Mouse (Mus musculus) lung, postnatal 0 days (tissue): ENCODE results near the gene Cfap61. TPM values are rescaled to one million over a fixed set of nuclear protein-coding genes. Genes with fewer than 3 reads are reported as not detected.

Experiments
- ATAC-seq: fragments of 200-750 bp; cut with Nextera tagmentation; 2 replicates; pipeline ENCODE4 v1.8.0; 2017; ENCODE audit warnings: moderate library complexity
- DNase-seq: peaks from one replicate; pipeline ENCODE4 v3.0.0-alpha.2; 2016; ENCODE audit warnings: low spot score
- H3K27ac ChIP-seq: fragments of 300-500 bp; sonication (generic); 2 replicates; pipeline ENCODE4 v1.5.1; 2014; ENCODE audit warnings: antibody characterized with exemption, mild to moderate bottlenecking, low read length, mixed read lengths
- H3K27me3 ChIP-seq: fragments of 300-500 bp; sonication (generic); replicated peaks from 2 replicates; pipeline ENCODE4 v1.6.1; 2014; ENCODE audit warnings: low read length, mixed read lengths; ENCODE audit not compliant: insufficient read depth
- H3K36me3 ChIP-seq: fragments of 300-500 bp; sonication (generic); 2 replicates; pipeline ENCODE4 v1.6.1; 2014; ENCODE audit warnings: low read length, mixed read lengths; ENCODE audit not compliant: insufficient read depth
- H3K4me1 ChIP-seq: fragments of 300-500 bp; sonication (generic); 2 replicates; pipeline ENCODE4 v1.6.1; 2014; ENCODE audit warnings: antibody characterized with exemption, low read depth, low read length, mixed read lengths; ENCODE audit not compliant: insufficient read depth
- H3K4me2 ChIP-seq: fragments of 300-500 bp; sonication (generic); replicated peaks from 2 replicates; pipeline ENCODE4 v1.6.1; 2014; ENCODE audit warnings: low read depth, mild to moderate bottlenecking, low read length, moderate library complexity, mixed read lengths
- H3K4me3 ChIP-seq: fragments of 300-500 bp; sonication (generic); 2 replicates; pipeline ENCODE4 v1.5.1; 2014; ENCODE audit warnings: low read depth, low read length
- H3K9ac ChIP-seq: fragments of 300-500 bp; sonication (generic); replicated peaks from 2 replicates; pipeline ENCODE4 v1.6.1; 2014; ENCODE audit warnings: low read depth, mild to moderate bottlenecking
- H3K9me3 ChIP-seq: fragments of 300-500 bp; sonication (generic); 2 replicates; pipeline ENCODE4 v1.6.1; 2016; ENCODE audit warnings: low read length, mixed read lengths
- CTCF ChIP-seq: IDR thresholded peaks from 2 replicates; pipeline ENCODE4 v1.5.1; 2016; ENCODE audit warnings: antibody characterized with exemption, mild to moderate bottlenecking
- EP300 ChIP-seq: IDR thresholded peaks from 2 replicates; pipeline ENCODE4 v1.6.1; 2016; ENCODE audit warnings: antibody characterized with exemption, mild to moderate bottlenecking, control low read depth
- WGBS: fragments of 180-500 bp; shearing (Covaris S2); extraction: QIAGEN DNeasy Blood & Tissue Kit; methylation state at CpG from one replicate; pipeline ENCODE4 v1.1.7; 2014; 5-methylcytosine and 5-hydroxymethylcytosine counted together
- polyA plus RNA-seq: library from polyadenylated mRNA; unstranded; fragments of >200 nt; fragmentation: Nextera tagmentation; extraction: Ambion mirVana; gene quantifications from 2 replicates; pipeline ENCODE4 v1.2.1, GENCODE M21; 2015

The Cfap61 gene
- polyA plus RNA-seq, 1 experiment from 2014 or later, result 4.9 TPM

DNA sequence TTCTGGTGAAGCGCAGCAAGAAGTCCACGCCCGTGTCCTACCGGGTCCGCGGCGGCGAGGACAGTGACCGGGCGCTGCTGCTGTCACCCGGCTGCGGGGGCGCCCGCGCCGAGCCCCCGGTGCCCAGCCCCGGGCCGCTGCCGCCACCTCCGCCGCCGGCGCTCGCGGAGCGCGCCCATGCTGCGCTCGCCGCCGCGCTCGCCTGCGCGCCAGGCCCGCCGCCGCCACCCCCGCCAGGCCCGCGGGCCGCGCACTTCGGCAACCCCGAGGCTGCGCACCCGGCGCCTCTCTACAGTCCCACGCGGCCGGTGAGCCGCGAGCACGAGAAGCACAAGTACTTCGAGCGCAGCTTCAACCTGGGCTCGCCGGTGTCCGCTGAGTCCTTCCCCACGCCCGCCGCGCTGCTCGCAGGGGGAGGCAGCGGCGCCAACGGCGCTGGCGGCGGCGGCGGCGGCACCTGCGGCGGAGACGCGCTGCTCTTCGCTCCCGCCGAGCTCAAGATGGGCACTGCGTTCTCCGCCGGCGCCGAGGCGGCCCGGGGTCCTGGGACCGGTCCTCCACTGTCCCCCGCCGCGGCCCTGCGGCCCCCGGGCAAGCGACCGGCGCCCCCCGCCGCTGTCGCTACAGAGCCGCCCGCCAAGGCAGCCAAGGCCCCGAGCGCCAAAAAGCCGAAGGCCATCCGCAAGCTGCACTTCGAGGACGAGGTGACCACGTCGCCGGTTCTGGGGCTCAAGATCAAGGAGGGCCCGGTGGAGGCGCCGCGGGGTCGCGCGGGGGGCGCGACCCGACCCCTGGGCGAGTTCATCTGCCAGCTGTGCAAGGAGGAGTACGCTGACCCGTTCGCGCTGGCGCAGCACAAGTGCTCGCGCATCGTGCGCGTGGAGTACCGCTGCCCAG, 287.9 kb downstream of the Cfap61 start:
- H3K9me3 ChIP-seq, result no peaks in the 10 kb centered on the region
- H3K4me3 ChIP-seq, result peak overlapping the region; percentile 41
- no peak overlapping the region for H3K9ac ChIP-seq
- DNase-seq, result peak; percentile 14
- TF ChIP-seq CTCF, result no peak
- no peak for TF ChIP-seq EP300
- peak; percentile 23; the same call in 1 of the 2 replicates for ATAC-seq
- H3K27ac ChIP-seq, result no peak overlapping the region
- H3K4me1 ChIP-seq, result peaks cover 22% of the 10 kb centered on the region
- H3K36me3 ChIP-seq, result no peaks in the 10 kb centered on the region
- H3K27me3 ChIP-seq, result peaks cover 90% of the 10 kb centered on the region
- peak overlapping the region; percentile 87 for H3K4me2 ChIP-seq
- whole genome bisulfite sequencing, result 4% methylated on average over 43 of the region's 133 CpGs

DNA sequence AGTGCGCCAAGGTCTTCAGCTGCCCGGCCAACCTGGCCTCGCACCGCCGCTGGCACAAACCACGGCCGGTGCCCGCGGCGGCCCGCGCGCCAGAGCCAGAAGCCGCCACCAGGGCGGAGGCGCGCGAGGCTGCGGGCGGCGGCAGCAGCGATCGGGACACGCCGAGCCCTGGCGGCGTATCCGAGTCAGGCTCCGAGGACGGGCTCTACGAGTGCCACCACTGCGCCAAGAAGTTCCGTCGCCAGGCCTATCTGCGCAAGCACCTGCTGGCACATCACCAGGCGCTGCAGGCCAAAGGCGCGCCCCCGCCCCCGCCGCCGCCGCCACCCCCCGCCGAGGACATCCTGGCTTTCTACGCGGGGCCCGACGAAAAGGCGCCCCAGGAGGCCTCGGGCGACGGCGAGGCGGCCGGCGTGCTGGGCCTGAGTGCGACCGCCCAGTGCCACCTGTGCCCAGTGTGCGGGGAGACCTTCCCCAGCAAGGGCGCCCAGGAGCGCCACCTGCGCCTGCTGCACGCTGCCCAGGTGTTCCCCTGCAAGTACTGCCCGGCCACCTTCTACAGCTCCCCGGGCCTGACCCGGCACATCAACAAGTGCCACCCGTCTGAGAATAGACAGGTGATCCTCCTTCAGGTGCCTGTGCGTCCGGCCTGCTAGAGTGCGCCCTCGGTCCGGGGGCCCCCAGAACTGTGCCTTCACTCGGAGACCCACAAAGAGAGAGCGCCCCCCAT, 288.8 kb downstream of the Cfap61 start:
- Histone ChIP-seq H3K27ac (no peak overlapping the region), H3K4me2 (peak overlapping the region; percentile 87), H3K4me1 (peaks cover 19% of the 10 kb centered on the region), H3K27me3 (peaks cover 86% of the 10 kb centered on the region), H3K9me3 (no peaks in the 10 kb centered on the region), H3K9ac (no peak overlapping the region), H3K36me3 (no peaks in the 10 kb centered on the region), H3K4me3 (peak overlapping the region; percentile 41)
- no peak for DNase-seq
- WGBS, result 3% methylated on average over 40 of the region's 75 CpGs
- TF ChIP-seq EP300, result no peak
- TF ChIP-seq CTCF, result no peak
- no peak for ATAC-seq

DNA sequence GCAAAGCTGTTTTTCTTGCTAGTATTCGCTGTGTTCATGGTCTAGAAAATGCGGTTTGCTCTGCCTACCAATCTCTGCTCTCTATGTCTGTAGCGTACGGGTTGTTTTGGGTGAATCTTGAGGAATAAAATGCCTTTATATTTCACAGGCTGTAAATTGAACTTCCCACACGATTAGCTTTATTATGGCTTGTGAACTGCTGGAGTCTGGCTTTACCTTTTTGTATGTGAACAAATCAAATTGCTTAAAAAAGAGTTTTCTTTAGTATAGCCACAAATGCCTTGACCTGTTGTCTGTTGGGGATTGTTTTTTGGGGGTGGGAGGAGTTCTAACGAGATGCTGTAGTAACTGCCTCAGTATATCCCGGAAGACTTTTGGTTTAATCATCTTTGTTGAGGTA, 289.6 kb downstream of the Cfap61 start:
- no peak for TF ChIP-seq EP300
- TF ChIP-seq CTCF, result no peak
- WGBS, result 16% methylated on average over 7 of the region's 7 CpGs
- Histone ChIP-seq H3K27ac (no peak overlapping the region), H3K9ac (no peak overlapping the region), H3K4me2 (no peak overlapping the region), H3K9me3 (no peaks in the 10 kb centered on the region), H3K27me3 (peaks cover 81% of the 10 kb centered on the region), H3K36me3 (no peaks in the 10 kb centered on the region), H3K4me3 (no peak overlapping the region), H3K4me1 (peaks cover 18% of the 10 kb centered on the region)
- ATAC-seq (no peak), DNase-seq (no peak)

DNA sequence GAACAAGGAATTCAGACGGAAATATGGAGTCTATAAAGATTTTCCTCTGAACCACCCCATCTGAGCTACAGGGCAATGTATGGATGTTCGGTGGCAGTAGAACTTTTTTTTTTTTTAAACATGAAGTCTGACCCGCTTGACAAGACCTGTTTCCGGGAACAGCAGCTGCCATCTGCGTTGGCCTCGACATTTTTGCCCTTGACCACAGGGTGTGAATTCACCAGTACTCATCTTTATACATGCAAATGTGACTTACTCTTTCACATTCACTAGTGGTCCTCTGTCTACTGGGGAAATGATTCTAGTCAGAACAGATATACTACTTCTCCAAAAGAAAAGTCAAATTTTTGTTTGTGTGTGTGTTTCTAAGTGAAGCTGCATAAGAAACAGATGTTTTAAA, 291.2 kb downstream of the Cfap61 start:
- peaks cover 18% of the 10 kb centered on the region for H3K4me1 ChIP-seq
- H3K27ac ChIP-seq, result no peak overlapping the region
- peaks cover 67% of the 10 kb centered on the region for H3K27me3 ChIP-seq
- H3K4me2 ChIP-seq, result no peak overlapping the region
- no peaks in the 10 kb centered on the region for H3K36me3 ChIP-seq
- no peaks in the 10 kb centered on the region for H3K9me3 ChIP-seq
- no peak overlapping the region for H3K9ac ChIP-seq
- DNase-seq, result no peak
- no peak for ATAC-seq
- TF ChIP-seq EP300 (no peak), CTCF (no peak)
- 14% methylated on average over 6 of the region's 6 CpGs for WGBS
- H3K4me3 ChIP-seq, result no peak overlapping the region

DNA sequence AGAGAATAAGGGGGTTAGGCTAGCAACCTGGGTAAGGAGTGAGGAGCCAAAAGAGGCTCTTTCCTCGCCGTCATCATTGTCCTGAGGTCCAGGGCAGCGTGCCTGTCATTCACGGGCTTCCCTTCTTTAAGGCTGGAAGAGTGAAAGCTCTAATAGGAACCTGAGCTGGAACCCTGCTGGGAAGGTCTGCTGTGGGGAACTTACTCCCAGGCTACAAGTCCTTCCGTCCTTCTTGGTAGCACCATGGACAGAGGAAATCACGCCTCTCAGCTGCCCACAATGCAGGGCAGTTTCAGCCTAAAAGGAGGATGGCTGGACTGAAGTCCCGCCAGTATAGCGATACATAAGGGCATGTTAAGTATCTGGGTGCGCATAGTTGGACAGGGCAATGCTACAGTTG, 291.9 kb downstream of the Cfap61 start:
- H3K9me3 ChIP-seq, result no peaks in the 10 kb centered on the region
- ATAC-seq (peak; percentile 69), DNase-seq (peak; percentile 57)
- no peak overlapping the region for H3K4me2 ChIP-seq
- H3K4me3 ChIP-seq, result no peak overlapping the region
- 1% methylated on average over 9 of the region's 9 CpGs for WGBS
- peaks cover 60% of the 10 kb centered on the region for H3K27me3 ChIP-seq
- no peak for TF ChIP-seq EP300
- no peak for TF ChIP-seq CTCF
- no peaks in the 10 kb centered on the region for H3K36me3 ChIP-seq
- H3K27ac ChIP-seq, result no peak overlapping the region
- H3K4me1 ChIP-seq, result peaks cover 12% of the 10 kb centered on the region
- H3K9ac ChIP-seq, result no peak overlapping the region

DNA sequence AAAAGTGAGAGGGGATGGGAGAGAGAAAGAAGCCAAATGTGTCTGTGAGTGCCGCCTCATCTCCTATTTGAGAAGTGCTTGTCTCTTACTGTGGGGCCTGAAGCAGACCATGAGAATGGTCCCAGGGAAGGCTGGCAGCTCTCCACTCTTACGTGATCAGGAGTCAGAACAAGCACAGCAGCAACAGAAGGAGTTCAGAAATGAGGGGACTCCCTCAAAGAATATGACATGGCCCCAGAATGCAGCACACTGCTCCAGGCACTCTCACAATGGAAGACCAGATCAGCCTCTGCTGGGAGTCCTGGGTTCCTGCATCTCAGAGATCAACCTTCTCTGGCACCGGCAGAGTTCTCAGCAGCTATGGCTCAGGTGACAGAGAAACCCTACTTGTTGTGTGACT, 293.1 kb downstream of the Cfap61 start:
- Histone ChIP-seq H3K36me3 (no peaks in the 10 kb centered on the region), H3K27ac (no peak overlapping the region), H3K4me3 (no peak overlapping the region), H3K9me3 (no peaks in the 10 kb centered on the region), H3K4me2 (no peak overlapping the region), H3K9ac (no peak overlapping the region), H3K4me1 (peaks cover 5% of the 10 kb centered on the region; the same call in 1 of the 2 replicates), H3K27me3 (peaks cover 51% of the 10 kb centered on the region)
- DNase-seq (no peak), ATAC-seq (no peak)
- 57% methylated on average over 3 of the region's 3 CpGs for WGBS
- TF ChIP-seq EP300, result no peak
